Mouse (Mus musculus) E14TG2a.4 (cell line): ENCODE results near the gene Syne1.

Experiments used
- CTCF ChIP-seq: conservative IDR thresholded peaks from 2 replicates; pipeline ENCODE4 v1.5.1; 2014; ENCODE audit warnings: low read length
- POU5F1 ChIP-seq: IDR thresholded peaks from 2 replicates; pipeline ENCODE4 v1.6.1; 2014; ENCODE audit warnings: low read length, borderline replicate concordance

GRCm38 (mm10) chr10:5305555-5305954 is 245.7 kb downstream of the Syne1 start:
- TF ChIP-seq CTCF (no peak), POU5F1 (no peak)
